Mouse (Mus musculus) lung, postnatal 0 days (tissue): ENCODE data around the gene Npas2. TPM values are rescaled to one million over a fixed set of nuclear protein-coding genes. Genes with fewer than 3 reads are reported as not detected.

Experiments used
- ATAC-seq: fragments of 200-750 bp; cut with Nextera tagmentation; 2 replicates; pipeline ENCODE4 v1.8.0; 2017; ENCODE audit warnings: moderate library complexity
- DNase-seq: peaks from one replicate; pipeline ENCODE4 v3.0.0-alpha.2; 2016; ENCODE audit warnings: low spot score
- H3K27ac ChIP-seq: fragments of 300-500 bp; sonication (generic); 2 replicates; pipeline ENCODE4 v1.5.1; 2014; ENCODE audit warnings: antibody characterized with exemption, mild to moderate bottlenecking, low read length, mixed read lengths
- H3K27me3 ChIP-seq: fragments of 300-500 bp; sonication (generic); replicated peaks from 2 replicates; pipeline ENCODE4 v1.6.1; 2014; ENCODE audit warnings: low read length, mixed read lengths; ENCODE audit not compliant: insufficient read depth
- H3K36me3 ChIP-seq: fragments of 300-500 bp; sonication (generic); 2 replicates; pipeline ENCODE4 v1.6.1; 2014; ENCODE audit warnings: low read length, mixed read lengths; ENCODE audit not compliant: insufficient read depth
- H3K4me1 ChIP-seq: fragments of 300-500 bp; sonication (generic); 2 replicates; pipeline ENCODE4 v1.6.1; 2014; ENCODE audit warnings: antibody characterized with exemption, low read depth, low read length, mixed read lengths; ENCODE audit not compliant: insufficient read depth
- H3K4me2 ChIP-seq: fragments of 300-500 bp; sonication (generic); replicated peaks from 2 replicates; pipeline ENCODE4 v1.6.1; 2014; ENCODE audit warnings: low read depth, mild to moderate bottlenecking, low read length, moderate library complexity, mixed read lengths
- H3K4me3 ChIP-seq: fragments of 300-500 bp; sonication (generic); 2 replicates; pipeline ENCODE4 v1.5.1; 2014; ENCODE audit warnings: low read depth, low read length
- H3K9ac ChIP-seq: fragments of 300-500 bp; sonication (generic); replicated peaks from 2 replicates; pipeline ENCODE4 v1.6.1; 2014; ENCODE audit warnings: low read depth, mild to moderate bottlenecking
- H3K9me3 ChIP-seq: fragments of 300-500 bp; sonication (generic); 2 replicates; pipeline ENCODE4 v1.6.1; 2016; ENCODE audit warnings: low read length, mixed read lengths
- CTCF ChIP-seq: IDR thresholded peaks from 2 replicates; pipeline ENCODE4 v1.5.1; 2016; ENCODE audit warnings: antibody characterized with exemption, mild to moderate bottlenecking
- EP300 ChIP-seq: IDR thresholded peaks from 2 replicates; pipeline ENCODE4 v1.6.1; 2016; ENCODE audit warnings: antibody characterized with exemption, mild to moderate bottlenecking, control low read depth
- WGBS: fragments of 180-500 bp; shearing (Covaris S2); extraction: QIAGEN DNeasy Blood & Tissue Kit; methylation state at CpG from one replicate; pipeline ENCODE4 v1.1.7; 2014; 5-methylcytosine and 5-hydroxymethylcytosine counted together
- polyA plus RNA-seq: library from polyadenylated mRNA; unstranded; fragments of >200 nt; fragmentation: Nextera tagmentation; extraction: Ambion mirVana; gene quantifications from 2 replicates; pipeline ENCODE4 v1.2.1, GENCODE M21; 2015

Npas2 gene
- polyA plus RNA-seq, 1 experiment from 2014 or later: 2.2 TPM

DNA sequence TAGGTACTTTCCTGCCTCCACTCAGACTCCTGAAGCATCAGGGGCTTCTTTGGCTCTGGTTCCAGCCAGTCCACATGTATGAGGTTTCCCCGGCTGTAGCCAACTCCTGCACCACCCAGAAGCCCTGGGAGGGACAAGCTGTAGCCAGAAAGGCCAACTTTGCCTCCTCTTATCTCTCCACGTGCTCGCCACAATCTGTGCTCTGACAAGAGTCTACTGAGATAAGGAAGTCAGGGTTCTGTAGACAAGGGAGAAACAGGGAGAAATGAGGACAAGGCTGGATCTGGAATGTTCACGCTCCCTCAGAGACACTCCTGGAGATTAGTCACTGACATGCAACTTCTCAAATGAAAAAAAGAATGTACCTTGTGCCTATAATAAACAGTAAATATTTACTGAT is 12.2 kb downstream of the Npas2 start:
- TF ChIP-seq CTCF (no peak), EP300 (no peak)
- ATAC-seq: no peak
- no peak overlapping the region for H3K4me3 ChIP-seq

GRCm38 (mm10) chr1:39206942-39207341 is 13.4 kb downstream of the Npas2 start:
- ATAC-seq: no peak
- TF ChIP-seq CTCF (peak; percentile 59), EP300 (no peak)
- no peaks in the 10 kb centered on the region for H3K27me3 ChIP-seq

More for the DNA sequence above, 12.2 kb downstream of the Npas2 start:
- H3K9ac ChIP-seq: no peak overlapping the region
- H3K4me2 ChIP-seq: no peak overlapping the region
- H3K36me3 ChIP-seq: no peaks in the 10 kb centered on the region
- no peaks in the 10 kb centered on the region for H3K9me3 ChIP-seq
- no peaks in the 10 kb centered on the region for H3K27me3 ChIP-seq
- 40% methylated on average over 4 of the region's 4 CpGs for WGBS
- H3K4me1 ChIP-seq: no peaks in the 10 kb centered on the region
- no peak overlapping the region for H3K27ac ChIP-seq
- no peak for DNase-seq

GRCm38 (mm10) chr1:39210928-39211327 is 17.4 kb downstream of the Npas2 start:
- TF ChIP-seq EP300 (no peak), CTCF (peak; percentile 52)
- ATAC-seq (no peak), DNase-seq (peak; percentile 31)
- no peaks in the 10 kb centered on the region for H3K36me3 ChIP-seq
- no peak overlapping the region for H3K27ac ChIP-seq
- no peaks in the 10 kb centered on the region for H3K4me1 ChIP-seq
- H3K4me2 ChIP-seq: no peak overlapping the region
- WGBS: 62% methylated on average over 5 of the region's 5 CpGs
- no peak overlapping the region for H3K9ac ChIP-seq
- no peaks in the 10 kb centered on the region for H3K27me3 ChIP-seq
- H3K9me3 ChIP-seq: no peaks in the 10 kb centered on the region
- H3K4me3 ChIP-seq: no peak overlapping the region

More at GRCm38 (mm10) chr1:39206942-39207341, 13.4 kb downstream of the Npas2 start:
- Histone ChIP-seq H3K9me3 (no peaks in the 10 kb centered on the region), H3K9ac (no peak overlapping the region), H3K4me3 (no peak overlapping the region), H3K27ac (no peak overlapping the region), H3K4me2 (no peak overlapping the region), H3K4me1 (no peaks in the 10 kb centered on the region), H3K36me3 (no peaks in the 10 kb centered on the region)
- peak; percentile 26 for DNase-seq
- WGBS: 34% methylated on average over 7 of the region's 7 CpGs

- H3K36me3 ChIP-seq: no peaks in the 10 kb centered on the region
- no peaks in the 10 kb centered on the region for H3K4me1 ChIP-seq
- no peak overlapping the region for H3K27ac ChIP-seq
- ATAC-seq (no peak), DNase-seq (no peak)
- no peak overlapping the region for H3K4me3 ChIP-seq
- WGBS: 50% methylated on average over 6 of the region's 6 CpGs
- H3K4me2 ChIP-seq: no peak overlapping the region
- no peaks in the 10 kb centered on the region for H3K27me3 ChIP-seq
- no peak overlapping the region for H3K9ac ChIP-seq
- H3K9me3 ChIP-seq: no peaks in the 10 kb centered on the region
- TF ChIP-seq CTCF (no peak), EP300 (no peak)
Measured at GRCm38 (mm10) chr1:39212982-39213381, 19.5 kb downstream of the Npas2 start.

- Histone ChIP-seq H3K4me1 (no peaks in the 10 kb centered on the region), H3K36me3 (no peaks in the 10 kb centered on the region), H3K9ac (no peak overlapping the region), H3K27ac (no peak overlapping the region), H3K4me2 (no peak overlapping the region), H3K9me3 (no peaks in the 10 kb centered on the region), H3K27me3 (no peaks in the 10 kb centered on the region), H3K4me3 (no peak overlapping the region)
- DNase-seq: no peak
- TF ChIP-seq CTCF (peak; percentile 60), EP300 (no peak)
- WGBS: 73% methylated on average over 3 of the region's 3 CpGs
- no peak for ATAC-seq
Measured at GRCm38 (mm10) chr1:39217584-39217983, 24.1 kb downstream of the Npas2 start.

DNA sequence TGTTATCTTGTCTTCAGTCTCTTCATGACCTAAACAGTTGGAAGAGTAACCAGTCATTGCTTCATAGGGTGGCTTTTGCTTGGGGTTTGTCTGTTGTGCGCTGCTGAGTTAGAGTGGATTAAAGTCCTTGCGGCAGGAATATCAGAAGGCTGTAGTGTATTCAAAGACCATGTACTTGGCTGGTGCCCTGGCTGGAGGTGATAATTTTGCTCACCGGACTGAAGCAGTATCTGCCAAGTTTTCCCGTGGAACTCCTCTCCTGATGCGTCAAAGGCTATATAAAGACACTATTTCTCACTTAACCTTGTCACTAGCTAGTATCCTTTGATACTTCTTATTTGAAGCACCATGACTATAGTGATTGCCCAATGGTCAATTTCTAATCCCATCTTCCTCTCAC is 34.9 kb downstream of the Npas2 start:
- no peak overlapping the region for H3K4me3 ChIP-seq
- no peak overlapping the region for H3K27ac ChIP-seq
- no peaks in the 10 kb centered on the region for H3K4me1 ChIP-seq
- no peak for TF ChIP-seq CTCF
- ATAC-seq (no peak), DNase-seq (no peak)
- no peak overlapping the region for H3K9ac ChIP-seq
- no peaks in the 10 kb centered on the region for H3K36me3 ChIP-seq
- no peaks in the 10 kb centered on the region for H3K9me3 ChIP-seq
- H3K27me3 ChIP-seq: no peaks in the 10 kb centered on the region
- 93% methylated on average over 5 of the region's 5 CpGs for WGBS
- no peak overlapping the region for H3K4me2 ChIP-seq

DNA sequence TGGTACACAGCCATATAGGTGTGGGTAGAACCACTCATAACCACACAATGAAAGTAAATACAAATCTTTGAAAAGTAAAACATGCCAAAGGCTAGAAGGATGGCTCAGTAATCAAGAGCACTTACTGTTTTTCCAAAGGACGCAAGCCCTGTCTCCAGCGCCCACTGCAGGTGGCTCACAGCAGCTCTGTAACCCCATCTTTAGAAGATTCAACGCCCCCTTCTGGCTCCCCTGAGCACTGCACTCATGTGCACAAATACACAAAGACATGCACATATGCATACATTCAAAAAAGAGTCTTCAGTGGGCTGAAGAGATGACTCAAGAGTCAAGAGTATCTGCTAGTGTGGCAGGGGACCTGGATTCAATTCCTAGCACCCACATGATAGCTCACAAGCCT is 36.5 kb downstream of the Npas2 start:
- ATAC-seq: no peak
- Histone ChIP-seq H3K27me3 (no peaks in the 10 kb centered on the region), H3K27ac (no peak overlapping the region), H3K4me3 (no peak overlapping the region), H3K36me3 (no peaks in the 10 kb centered on the region), H3K9ac (no peak overlapping the region), H3K4me2 (no peak overlapping the region), H3K4me1 (no peaks in the 10 kb centered on the region), H3K9me3 (no peaks in the 10 kb centered on the region)
- TF ChIP-seq EP300 (no peak), CTCF (peak; percentile 29)
- DNase-seq: no peak
- 59% methylated on average over 3 of the region's 3 CpGs for WGBS
